ENCODE assay signal across 8 mouse cellular contexts in the genomic region with DNA sequence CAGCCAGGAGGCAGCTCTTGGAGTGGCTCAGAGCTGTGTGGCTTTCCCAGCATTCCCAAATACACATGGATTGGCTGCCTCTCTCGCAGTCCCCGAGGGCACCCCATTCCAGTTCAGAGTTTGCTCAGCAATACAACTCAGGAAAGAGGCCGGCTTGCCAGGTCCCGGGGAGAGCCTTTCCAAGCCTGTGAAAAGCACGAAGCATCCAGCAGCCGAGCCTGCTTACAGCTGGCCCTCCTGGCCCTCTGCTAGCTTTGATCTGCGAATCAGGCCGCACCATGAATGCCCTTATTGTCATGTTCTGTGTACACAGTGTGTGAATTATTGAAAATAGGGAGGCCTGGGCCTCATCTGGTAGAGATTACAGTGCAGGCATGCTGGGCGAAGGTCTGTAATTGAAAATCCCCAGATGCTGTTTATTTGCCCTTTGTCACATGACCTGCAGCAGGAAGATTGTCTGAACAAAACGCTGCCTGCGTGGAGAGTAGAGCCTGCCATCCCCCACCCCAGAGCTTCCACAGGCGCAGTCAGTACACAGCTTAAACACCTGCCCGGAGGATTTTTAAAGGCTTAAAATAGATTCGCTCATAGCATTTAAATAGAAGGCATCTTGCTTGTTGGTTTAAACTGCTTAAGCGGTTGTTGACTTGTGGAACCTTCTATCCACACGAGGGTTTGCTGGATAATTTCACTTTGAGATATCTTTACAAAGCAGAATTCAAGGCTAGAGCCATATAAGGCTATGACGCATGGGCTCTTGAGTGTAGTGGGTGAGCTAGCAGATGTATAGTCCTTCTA.
DNase-seq lines count a peak whose midpoint lies in the region; ATAC-seq and TF ChIP-seq lines count a peak whose summit lies in the region.

No protein-coding gene starts in this region.

- ATAC-seq in cerebellum, adult (ENCODE audit: insufficient number of reproducible peaks, low FRiP score, low TSS enrichment) = no peak
- no peak for ATAC-seq in CD4-positive, CD25-positive, alpha-beta regulatory T cell, adult 4 months

- peak; percentile 58 to 64 for DNase-seq in cerebellum, postnatal 14 days
- DNase-seq in gastrocnemius, postnatal 25 days = peak; percentile 70
- peak; percentile 87 for DNase-seq in hindlimb bud, embryonic 11.5 days (ENCODE audit: extremely low spot score, low read depth, low spot score)
- peak; percentile 28 to 29 for DNase-seq in left cerebral cortex, adult 2 months (ENCODE audit: extremely low spot score in 1 of 2, low spot score in 2 of 2)
- DNase-seq in lung, postnatal 25 days (ENCODE audit: low spot score) = peak; percentile 36
- peak; percentile 32 to 54 for DNase-seq in right cerebral cortex, adult 2 months (ENCODE audit: low spot score in 2 of 2)

- intact Hi-C loops in left cerebral cortex, adult 2 months (cut with DNase I) = no loop called here

- peak overlapping the region; percentile 89 for H3K27ac ChIP-seq in left cerebral cortex, adult 2 months

- H3K4me3 ChIP-seq in left cerebral cortex, adult 2 months = no peak overlapping the region

- no peak for TF ChIP-seq CTCF in left cerebral cortex, adult 2 months (IDR thresholded peaks at IDR 0.05)

Comparison
In these comparisons a context has a peak if more than half of its experiments do, and no peak if none do; other contexts are left out.
1. DNase-seq: peak in every context shown above with its lines; median percentile 87 in hindlimb bud, embryonic 11.5 days; 70 in gastrocnemius, postnatal 25 days; 61 in cerebellum, postnatal 14 days; 43 in right cerebral cortex, adult 2 months; 36 in lung, postnatal 25 days; 28 in left cerebral cortex, adult 2 months.